Comparison of ENCODE assay signal across 33 mouse cellular contexts in the genomic region with DNA sequence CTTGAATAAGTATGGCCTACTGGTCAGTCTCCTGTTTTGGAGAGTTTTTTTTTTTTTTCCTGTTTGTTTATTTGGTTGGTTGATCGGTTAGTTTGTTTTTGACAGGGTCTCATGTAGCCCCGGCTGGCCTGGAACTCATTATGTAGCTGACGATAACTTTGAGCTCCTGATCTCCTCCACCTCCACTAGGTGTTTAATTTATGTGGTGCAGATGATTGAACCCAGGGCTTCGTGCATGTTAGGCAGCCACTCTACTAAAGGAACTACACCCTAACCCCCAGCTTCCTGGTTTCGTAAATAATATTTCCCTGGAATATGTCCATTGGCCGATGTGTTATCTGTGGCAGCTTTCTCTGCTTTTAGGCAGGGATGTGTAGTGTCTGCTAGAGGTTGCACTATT. TPM values are rescaled to one million over a fixed set of nuclear protein-coding genes. Genes with fewer than 3 reads are reported as not detected.
A peak's percentile ranks its signal among the peaks of the same experiment; 100 is the strongest.
DNase-seq lines count a peak whose midpoint lies in the region; ATAC-seq lines count a peak whose summit lies in the region.
"Had no signal": no experiment of that assay in that cellular context is flagged by ENCODE, and none has a peak within 500 bp of the region (broad histone marks: within the 10 kb centered on the region; RNA-seq: fewer than 3 reads in every experiment).

No protein-coding gene starts in this region.

- H3K4me1 ChIP-seq in limb, embryonic 11.5 days (ENCODE audit: control insufficient read depth, insufficient read depth, low read length): 0 out of 2 replicates have a peak, but pooled peaks cover 2% of the 10 kb centered on the region
- H3K4me1 ChIP-seq: forebrain, embryonic 13.5 days; hindbrain, embryonic 15.5 days; kidney, embryonic 15.5 days; midbrain, embryonic 10.5 days; neural tube, embryonic 12.5 days; stomach, embryonic 15.5 days had no signal

- no peak overlapping the region for H3K9ac ChIP-seq in limb, embryonic 11.5 days (ENCODE audit: low read length)
- H3K9ac ChIP-seq: forebrain, embryonic 13.5 days; heart, embryonic 12.5 days; hindbrain, embryonic 15.5 days; kidney, embryonic 15.5 days; liver, embryonic 14.5 days; neural tube, embryonic 12.5 days; stomach, embryonic 15.5 days had no signal

- ATAC-seq in limb, embryonic 11.5 days (ENCODE audit: insufficient number of reproducible peaks, low FRiP score, low TSS enrichment, low read depth): peak; percentile 77; the same call in 1 of the 2 replicates
- ATAC-seq: forebrain, embryonic 13.5 days; midbrain, embryonic 16.5 days had no signal

- 21% methylated on average over 6 of the region's 6 CpGs for WGBS in limb, embryonic 11.5 days

- H3K27ac ChIP-seq in limb, embryonic 11.5 days (replicated peaks; ENCODE audit: low read depth, low read length): no peak overlapping the region
- H3K27ac ChIP-seq: forebrain, embryonic 13.5 days; heart, adult 2 months; hindbrain, embryonic 15.5 days; kidney, embryonic 15.5 days; layer of hippocampus, adult 2 months; liver, embryonic 14.5 days; macrophage; midbrain, embryonic 10.5 days; neural tube, embryonic 12.5 days; stomach, embryonic 15.5 days had no signal

- no peak overlapping the region for H3K4me2 ChIP-seq in limb, embryonic 11.5 days (ENCODE audit: low read depth, severe bottlenecking)
- H3K4me2 ChIP-seq: forebrain, embryonic 13.5 days; heart, embryonic 12.5 days; hindbrain, embryonic 15.5 days; kidney, embryonic 15.5 days; neural tube, embryonic 12.5 days; stomach, embryonic 15.5 days had no signal

- no peaks in the 10 kb centered on the region for H3K9me3 ChIP-seq in limb, embryonic 11.5 days (ENCODE audit: control insufficient read depth, low read length)
- H3K9me3 ChIP-seq: forebrain, embryonic 13.5 days; G1E; heart, embryonic 12.5 days; hindbrain, embryonic 15.5 days; kidney, embryonic 15.5 days; midbrain, embryonic 10.5 days; neural tube, embryonic 12.5 days; stomach, embryonic 15.5 days had no signal

- peak; percentile 0 for DNase-seq in gastrocnemius, adult 18-20 months (ENCODE audit: low spot score)
- no peak for DNase-seq in gastrocnemius, postnatal 10 days
- DNase-seq in spleen, postnatal 10 days (ENCODE audit: low spot score in 2 of 2): peak; percentile 1 to 3
- DNase-seq in spleen, adult 12 weeks (ENCODE audit: low spot score): no peak
- peak; percentile 32 for DNase-seq in embryo, embryonic 11 days
- peak; percentile 75 for DNase-seq in limb, embryonic 11.5 days (ENCODE audit: low spot score)
- no peak for DNase-seq in left cerebral cortex, adult 11 months (ENCODE audit: low spot score)
- DNase-seq: adrenal gland, adult 8-10 months; cerebellum, adult 8-10 months; gastrocnemius, postnatal 36 days; heart, adult 2 months; kidney, adult 18-20 months; kidney, postnatal 25 days; left cerebral cortex, postnatal 4 days; liver; lung, adult 2 months; lung, postnatal 10 days; right cerebral cortex, adult 18-20 months; thymus, adult 18-20 months; thymus, postnatal 25 days had no signal

- no peaks in the 10 kb centered on the region for H3K27me3 ChIP-seq in limb, embryonic 11.5 days (ENCODE audit: control insufficient read depth, insufficient read depth, low read length)
- H3K27me3 ChIP-seq: forebrain, embryonic 13.5 days; heart, embryonic 12.5 days; hindbrain, embryonic 15.5 days; kidney, embryonic 15.5 days; neural tube, embryonic 12.5 days; stomach, embryonic 15.5 days had no signal

- H3K4me3 ChIP-seq in limb, embryonic 11.5 days (ENCODE audit: low read depth, low read length): no peak overlapping the region
- H3K4me3 ChIP-seq: forebrain, embryonic 13.5 days; heart, adult 2 months; heart, embryonic 12.5 days; hindbrain, embryonic 15.5 days; kidney, embryonic 15.5 days; layer of hippocampus, adult 2 months; midbrain, embryonic 10.5 days; myocyte; neural tube, embryonic 12.5 days; stomach, embryonic 15.5 days had no signal

- H3K36me3 ChIP-seq in limb, embryonic 11.5 days (ENCODE audit: control insufficient read depth, insufficient read depth, low read length): no peaks in the 10 kb centered on the region
- H3K36me3 ChIP-seq: G1E; heart, embryonic 12.5 days; hindbrain, embryonic 15.5 days; kidney, embryonic 15.5 days; midbrain, embryonic 10.5 days; neural tube, embryonic 12.5 days; stomach, embryonic 15.5 days had no signal

RNA-seq across cellular contexts. Expression of a gene that starts 54.5 kb away (rescaled TPM):
- total RNA-seq in gastrocnemius, adult 18-20 months (2021): 1 to 10 TPM; 4.0 to 4.1 TPM
- total RNA-seq in gastrocnemius, postnatal 10 days (2021): 10 to 100 TPM in 1 of 2 experiments, 1 to 10 TPM in 1; 8.1 to 12.0 TPM
- 6.4 TPM in 2 replicates for polyA plus RNA-seq in limb, embryonic 11.5 days (2014; fragmentation: Nextera tagmentation; extraction: Ambion mirVana)

Comparison
In these comparisons a context has a peak if more than half of its experiments do, and no peak if none do; other contexts are left out.
1. DNase-seq: peak in gastrocnemius, adult 18-20 months (single experiment), spleen, postnatal 10 days (2 of 2), embryo, embryonic 11 days (single experiment) and limb, embryonic 11.5 days (single experiment); none in gastrocnemius, postnatal 10 days (single experiment), spleen, adult 12 weeks (single experiment) and left cerebral cortex, adult 11 months (single experiment).